Mouse (Mus musculus) bone marrow, adult 2 months (tissue): ENCODE data around the gene Atg10. TPM values are rescaled to one million over a fixed set of nuclear protein-coding genes. Genes with fewer than 3 reads are reported as not detected.
"Not testable (repeated sequence)": the region's sequence is repeated elsewhere in the genome, so short reads cannot be mapped to it uniquely, and the experiment has no call there.

Experiments
- H3K27ac ChIP-seq: fragments of 200-500 bp; 2 replicates; pipeline ENCODE4 v1.5.1; 2012; ENCODE audit warnings: low read depth, mild to moderate bottlenecking, control low read depth, inconsistent platforms, low read length; ENCODE audit not compliant: control insufficient read depth, poor library complexity, insufficient read depth
- H3K4me1 ChIP-seq: fragments of 200-500 bp; 2 replicates; pipeline ENCODE4 v1.6.1; 2011; ENCODE audit warnings: low read length; ENCODE audit not compliant: control insufficient read depth, insufficient read depth
- H3K4me3 ChIP-seq: fragments of 200-500 bp; replicated peaks from 2 replicates; pipeline ENCODE3; 2011; ENCODE audit warnings: mild to moderate bottlenecking, low read depth, low read length, control low read depth; ENCODE audit not compliant: control insufficient read depth
- CTCF ChIP-seq: fragments of 200-500 bp; IDR thresholded peaks from 2 replicates; pipeline ENCODE4 v1.5.1; 2011; ENCODE audit warnings: low read length, control low read depth; ENCODE audit not compliant: control insufficient read depth, insufficient read depth
- POLR2A ChIP-seq: fragments of 200-500 bp; IDR thresholded peaks from 2 replicates; pipeline ENCODE4 v1.6.1; 2011; ENCODE audit warnings: low read depth, mild to moderate bottlenecking, control low read depth, low read length, borderline replicate concordance; ENCODE audit not compliant: control insufficient read depth
- WGBS: fragments of 180-500 bp; shearing (Covaris S2); methylation state at CpG from one replicate; pipeline ENCODE4 v1.1.7; 2018; 5-methylcytosine and 5-hydroxymethylcytosine counted together
- polyA plus RNA-seq: library from polyadenylated mRNA; stranded (reverse); fragments of >200 nt; gene quantifications from 2 replicates; pipeline ENCODE4 v1.2.4, GENCODE M21; 2011; ENCODE audit warnings: low replicate concordance; ENCODE audit not compliant: missing spikeins, insufficient read depth, insufficient read length

The Atg10 gene
- polyA plus RNA-seq, 1 experiment, result 3.5 TPM

- 86% methylated on average over 5 of the region's 5 CpGs for WGBS
- H3K4me3 ChIP-seq, result no peak overlapping the region
Observed at GRCm38 (mm10) chr13:90925191-90925590, 298.6 kb downstream of the Atg10 start.

GRCm38 (mm10) chr13:90924072-90924471 is 299.7 kb downstream of the Atg10 start:
- 15% methylated on average over 9 of the region's 9 CpGs for WGBS
- TF ChIP-seq POLR2A, result no peak
- TF ChIP-seq CTCF, result no peak
- H3K4me1 ChIP-seq, result no peaks in the 10 kb centered on the region; the same call in 1 of the 2 replicates
- no peak overlapping the region for H3K27ac ChIP-seq
- H3K4me3 ChIP-seq, result peak overlapping the region; percentile 36

More at GRCm38 (mm10) chr13:90925191-90925590, 298.6 kb downstream of the Atg10 start:
- Histone ChIP-seq H3K4me1 (no peaks in the 10 kb centered on the region; the same call in 1 of the 2 replicates), H3K27ac (no peak overlapping the region)
- TF ChIP-seq POLR2A, result no peak
- no peak for TF ChIP-seq CTCF

- H3K4me3 ChIP-seq, result peak overlapping the region; percentile 99
- H3K4me1 ChIP-seq, result not testable (repeated sequence)
- peak overlapping the region; percentile 90 for H3K27ac ChIP-seq
- WGBS, result 1% methylated on average over 13 of the region's 13 CpGs
Observed at GRCm38 (mm10) chr13:90923617-90924016, 300.2 kb downstream of the Atg10 start.

GRCm38 (mm10) chr13:90922751-90923612 is 300.8 kb downstream of the Atg10 start, which contains the start of gene Rps23:
Rps23 (plus strand) TSS chr13:90922958.
- peak within 1 kb of the TSS; percentile 99 for H3K4me3 ChIP-seq
- WGBS, result under 1% methylated on average over 57 of the region's 57 CpGs
- no peaks in the 10 kb centered on the region; the same call in 1 of the 2 replicates for H3K4me1 ChIP-seq
- TF ChIP-seq CTCF (no peak), POLR2A (peak; percentile 84; the same call in 1 of the 2 replicates)
- peak within 1 kb of the TSS; percentile 90 for H3K27ac ChIP-seq

- H3K4me1 ChIP-seq, result no peaks in the 10 kb centered on the region
- WGBS, result 89% methylated on average over 4 of the region's 4 CpGs
- TF ChIP-seq POLR2A (no peak), CTCF (no peak)
- H3K27ac ChIP-seq, result no peak overlapping the region
- H3K4me3 ChIP-seq, result no peak overlapping the region
Observed at GRCm38 (mm10) chr13:90914721-90915120, 309.0 kb downstream of the Atg10 start.

GRCm38 (mm10) chr13:90913675-90914192 is 310.0 kb downstream of the Atg10 start:
- H3K4me3 ChIP-seq, result no peak overlapping the region
- no peak overlapping the region for H3K27ac ChIP-seq
- TF ChIP-seq POLR2A (no peak), CTCF (no peak)
- WGBS, result 71% methylated on average over 7 of the region's 7 CpGs
- no peaks in the 10 kb centered on the region for H3K4me1 ChIP-seq

GRCm38 (mm10) chr13:90912760-90913674 is 310.8 kb downstream of the Atg10 start:
- Histone ChIP-seq H3K4me3 (no peak overlapping the region), H3K4me1 (no peaks in the 10 kb centered on the region), H3K27ac (no peak overlapping the region)
- 86% methylated on average over 17 of the region's 17 CpGs for WGBS
- TF ChIP-seq POLR2A (no peak), CTCF (no peak)

- WGBS, result 90% methylated on average over 12 of the region's 12 CpGs
- Histone ChIP-seq H3K4me1 (no peaks in the 10 kb centered on the region), H3K4me3 (no peak overlapping the region), H3K27ac (no peak overlapping the region)
- TF ChIP-seq CTCF (no peak), POLR2A (no peak)
Observed at GRCm38 (mm10) chr13:90907376-90907775, 316.4 kb downstream of the Atg10 start.
